Mouse (Mus musculus) spleen, adult 2 months (tissue): ENCODE results near the gene 2310034G01Rik. TPM values are rescaled to one million over a fixed set of nuclear protein-coding genes. Genes with fewer than 3 reads are reported as not detected.

ENCODE experiments used
- DNase-seq, 2 experiments: peaks; one replicate each; pipeline versions ENCODE4 v3.0.0 to v3.0.0-alpha.2; 2012 to 2021; ENCODE audit warnings: low spot score in 2 of 2, low read depth in 1 of 2
- H3K27ac ChIP-seq: fragments of 200-500 bp; 2 replicates; pipeline ENCODE4 v1.5.1; 2012; ENCODE audit warnings: low read length, inconsistent platforms; ENCODE audit not compliant: insufficient read depth
- H3K27me3 ChIP-seq: fragments of 200-500 bp; 2 replicates; pipeline ENCODE4 v1.6.1; 2012; ENCODE audit warnings: mild to moderate bottlenecking, moderate library complexity, low read length, inconsistent platforms; ENCODE audit not compliant: control insufficient read depth, insufficient read depth
- H3K36me3 ChIP-seq: fragments of 200-500 bp; 2 replicates; pipeline ENCODE4 v1.6.1; 2012; ENCODE audit warnings: mild to moderate bottlenecking, low read length, inconsistent platforms; ENCODE audit not compliant: control insufficient read depth, insufficient read depth
- H3K4me1 ChIP-seq: fragments of 200-500 bp; 2 replicates; pipeline ENCODE4 v1.6.1; 2011; ENCODE audit warnings: inconsistent platforms; ENCODE audit not compliant: control insufficient read depth, insufficient read depth, insufficient read length
- H3K4me3 ChIP-seq: fragments of 200-500 bp; 2 replicates; pipeline ENCODE4 v1.5.1; 2011; ENCODE audit warnings: mild to moderate bottlenecking, inconsistent platforms; ENCODE audit not compliant: insufficient read depth, insufficient read length; ENCODE audit errors: extremely low read depth
- CTCF ChIP-seq: fragments of 200-500 bp; IDR thresholded peaks from 2 replicates; pipeline ENCODE4 v1.5.1; 2011; ENCODE audit warnings: mild to moderate bottlenecking, inconsistent platforms; ENCODE audit not compliant: insufficient read depth, insufficient read length, insufficient replicate concordance; ENCODE audit errors: extremely low read depth
- POLR2A ChIP-seq: fragments of 200-500 bp; IDR thresholded peaks from 2 replicates; pipeline ENCODE4 v1.6.1; 2011; ENCODE audit warnings: low read depth, low read length, inconsistent platforms
- WGBS: fragments of 180-500 bp; shearing (Covaris S2); methylation state at CpG from one replicate; pipeline ENCODE4 v1.1.7; 2018; 5-methylcytosine and 5-hydroxymethylcytosine counted together
- polyA plus RNA-seq: library from polyadenylated mRNA; depleted of rRNA; stranded (reverse); fragments of >200 nt; gene quantifications from 2 replicates; pipeline ENCODE4 v1.2.3, GENCODE M21; 2012

Gene 2310034G01Rik
- polyA plus RNA-seq, 1 experiment = 0.16 TPM

GRCm38 (mm10) chr19:46332721-46333339, 17.3 kb downstream of the 2310034G01Rik start:
- no peak for DNase-seq
- no peak overlapping the region for H3K27ac ChIP-seq
- H3K4me3 ChIP-seq = no peak overlapping the region
- no peaks in the 10 kb centered on the region for H3K27me3 ChIP-seq
- TF ChIP-seq POLR2A (no peak), CTCF (no peak)
- 0 out of 2 replicates have a peak, but pooled peaks cover 1% of the 10 kb centered on the region for H3K36me3 ChIP-seq
- 86% methylated on average over 7 of the region's 7 CpGs for WGBS
- H3K4me1 ChIP-seq = peaks cover 6% of the 10 kb centered on the region

GRCm38 (mm10) chr19:46331936-46332335, 18.2 kb downstream of the 2310034G01Rik start:
- TF ChIP-seq POLR2A (no peak), CTCF (no peak)
- 83% methylated on average over 3 of the region's 3 CpGs for WGBS
- H3K27me3 ChIP-seq = no peaks in the 10 kb centered on the region
- H3K4me3 ChIP-seq = no peak overlapping the region
- 0 out of 2 replicates have a peak, but pooled peaks cover 1% of the 10 kb centered on the region for H3K36me3 ChIP-seq
- DNase-seq = no peak
- peaks cover 13% of the 10 kb centered on the region for H3K4me1 ChIP-seq
- H3K27ac ChIP-seq = no peak overlapping the region

GRCm38 (mm10) chr19:46331326-46331725, 18.8 kb downstream of the 2310034G01Rik start:
- 93% methylated on average over 14 of the region's 14 CpGs for WGBS
- DNase-seq = no peak
- Histone ChIP-seq H3K27me3 (peaks cover 2% of the 10 kb centered on the region; the same call in 1 of the 2 replicates), H3K4me3 (no peak overlapping the region), H3K4me1 (peaks cover 15% of the 10 kb centered on the region), H3K36me3 (0 out of 2 replicates have a peak, but pooled peaks cover 1% of the 10 kb centered on the region), H3K27ac (no peak overlapping the region)
- TF ChIP-seq POLR2A = no peak

- Histone ChIP-seq H3K36me3 (0 out of 2 replicates have a peak, but pooled peaks cover 1% of the 10 kb centered on the region), H3K27me3 (peaks cover 6% of the 10 kb centered on the region; the same call in 1 of the 2 replicates), H3K27ac (no peak overlapping the region), H3K4me1 (peaks cover 15% of the 10 kb centered on the region), H3K4me3 (no peak overlapping the region)
- 92% methylated on average over 12 of the region's 12 CpGs for WGBS
- TF ChIP-seq POLR2A (no peak), CTCF (no peak)
- no peak for DNase-seq
Observed at GRCm38 (mm10) chr19:46330696-46331095, 19.4 kb downstream of the 2310034G01Rik start.

- 9% methylated on average over 16 of the region's 16 CpGs for WGBS
- DNase-seq = peak in 1 of 2 experiments; percentile 82
- H3K36me3 ChIP-seq = 0 out of 2 replicates have a peak, but pooled peaks cover 1% of the 10 kb centered on the region
- no peak overlapping the region for H3K27ac ChIP-seq
- peaks cover 15% of the 10 kb centered on the region for H3K4me1 ChIP-seq
- peaks cover 10% of the 10 kb centered on the region; the same call in 1 of the 2 replicates for H3K27me3 ChIP-seq
- TF ChIP-seq POLR2A = no peak
- peak; percentile 87 for TF ChIP-seq CTCF
- H3K4me3 ChIP-seq = no peak overlapping the region
Observed at GRCm38 (mm10) chr19:46329951-46330350, 20.2 kb downstream of the 2310034G01Rik start.

- peaks cover 12% of the 10 kb centered on the region; the same call in 1 of the 2 replicates for H3K27me3 ChIP-seq
- H3K4me1 ChIP-seq = peaks cover 15% of the 10 kb centered on the region
- no peak for DNase-seq
- peak overlapping the region; percentile 64 for H3K4me3 ChIP-seq
- peak overlapping the region; percentile 82; the same call in 1 of the 2 replicates for H3K27ac ChIP-seq
- WGBS = 2% methylated on average over 54 of the region's 54 CpGs
- 0 out of 2 replicates have a peak, but pooled peaks cover 1% of the 10 kb centered on the region for H3K36me3 ChIP-seq
- TF ChIP-seq POLR2A = no peak
Observed at GRCm38 (mm10) chr19:46329031-46329641, 21.0 kb downstream of the 2310034G01Rik start.
